ENCODE assay signal across 9 mouse cellular contexts in genomic region chr5:133666473-133666872, GRCm38 (mm10).
DNase-seq lines count a peak whose midpoint lies in the region; TF ChIP-seq lines count a peak whose summit lies in the region.
"Had no signal": no experiment of that assay in that cellular context is flagged by ENCODE, and none has a peak within 500 bp of the region (broad histone marks: within the 10 kb centered on the region; RNA-seq: fewer than 3 reads in every experiment).

No protein-coding gene starts in this region.

- TF ChIP-seq EP300 in heart, adult 2 months (IDR thresholded peaks at IDR 0.05; ENCODE audit: insufficient read depth, low read depth, low read length) = no peak

- TF ChIP-seq CTCF in heart, adult 2 months (IDR thresholded peaks at IDR 0.05) = peak; percentile 65
- no peak for TF ChIP-seq CTCF in thymus, adult 2 months (IDR thresholded peaks at IDR 0.05; ENCODE audit: borderline replicate concordance, control insufficient read depth, extremely low read depth, insufficient read depth, low read length, poor library complexity)

- H3K36me3 ChIP-seq in heart, adult 2 months (ENCODE audit: control insufficient read depth, insufficient read depth, low read length) = no peaks in the 10 kb centered on the region
- H3K36me3 ChIP-seq in thymus, adult 2 months (ENCODE audit: control insufficient read depth, insufficient read depth, low read length) = no peaks in the 10 kb centered on the region
- H3K36me3 ChIP-seq: midbrain, embryonic 12.5 days had no signal

- H3K9ac ChIP-seq in heart, adult 2 months (ENCODE audit: low read depth, low read length) = no peak overlapping the region
- H3K9ac ChIP-seq: midbrain, embryonic 12.5 days had no signal

- no peak overlapping the region for H3K27ac ChIP-seq in heart, adult 2 months
- no peak overlapping the region for H3K27ac ChIP-seq in thymus, adult 2 months (ENCODE audit: control insufficient read depth, insufficient read depth, low read length)
- H3K27ac ChIP-seq: midbrain, embryonic 12.5 days had no signal

- peak; percentile 5 to 24 for DNase-seq in heart, adult 2 months
- no peak for DNase-seq in heart, adult 8-10 months (ENCODE audit: low spot score)
- peak; percentile 29 for DNase-seq in thymus, postnatal 4 days
- no peak for DNase-seq in thymus, adult 2 months
- DNase-seq in embryo, embryonic 11 days = peak; percentile 58
- DNase-seq in left cerebral cortex, postnatal 25 days (ENCODE audit: low spot score in 2 of 2) = peak; percentile 39 to 47
- peak; percentile 60 for DNase-seq in right cerebral cortex, postnatal 14 days
- DNase-seq in Muller cell, postnatal 12 days (ENCODE audit: inconsistent ontology term) = no peak

- no peaks in the 10 kb centered on the region for H3K4me1 ChIP-seq in heart, adult 2 months (ENCODE audit: control insufficient read depth, insufficient read depth, low read length)
- H3K4me1 ChIP-seq in thymus, adult 2 months (replicated peaks; ENCODE audit: control insufficient read depth, insufficient read depth, low read length) = no peaks in the 10 kb centered on the region
- H3K4me1 ChIP-seq: midbrain, embryonic 12.5 days had no signal

- H3K4me3 ChIP-seq in heart, adult 2 months = no peak overlapping the region
- no peak overlapping the region for H3K4me3 ChIP-seq in thymus, adult 2 months (ENCODE audit: control insufficient read depth, insufficient read depth, low read length)
- H3K4me3 ChIP-seq: midbrain, embryonic 12.5 days had no signal

- TF ChIP-seq POLR2A in heart, adult 2 months (IDR thresholded peaks at IDR 0.05; ENCODE audit: insufficient read depth, low read depth, low read length) = no peak
- TF ChIP-seq POLR2A in thymus, adult 2 months (IDR thresholded peaks at IDR 0.05; ENCODE audit: control insufficient read depth, extremely low read depth, insufficient read depth, low read length, poor library complexity) = no peak

- intact Hi-C loops in heart, adult 2 months (cut with DNase I) = no loop called here
- intact Hi-C loops in left cerebral cortex, postnatal 25 days (cut with DNase I) = no loop called here

- 32% methylated on average over 6 of the region's 6 CpGs for WGBS in heart, adult 2 months
- WGBS in thymus, adult 2 months = 45% methylated on average over 6 of the region's 6 CpGs

- no peaks in the 10 kb centered on the region for H3K27me3 ChIP-seq in heart, adult 2 months (ENCODE audit: control insufficient read depth, insufficient read depth, low read length)
- H3K27me3 ChIP-seq in thymus, adult 2 months (ENCODE audit: control insufficient read depth, insufficient read depth, low read length) = no peaks in the 10 kb centered on the region
- H3K27me3 ChIP-seq: midbrain, embryonic 12.5 days had no signal

- no peaks in the 10 kb centered on the region for H3K79me2 ChIP-seq in heart, adult 2 months (replicated peaks; ENCODE audit: control insufficient read depth, insufficient read depth, low read length)

Comparison
In these comparisons a context has a peak if more than half of its experiments do, and no peak if none do; other contexts are left out.
1. DNase-seq: peak in heart, adult 2 months (2 of 2), thymus, postnatal 4 days (single experiment), embryo, embryonic 11 days (single experiment), left cerebral cortex, postnatal 25 days (2 of 2) and right cerebral cortex, postnatal 14 days (single experiment); none in heart, adult 8-10 months (single experiment), thymus, adult 2 months (single experiment) and Muller cell, postnatal 12 days (single experiment).